Mouse (Mus musculus) kidney, embryonic 14.5 days (tissue): ENCODE measurements around the gene Mlip. TPM values are rescaled to one million over a fixed set of nuclear protein-coding genes. Genes with fewer than 3 reads are reported as not detected.

ENCODE experiments used
- ATAC-seq: fragments of 200-750 bp; cut with Nextera tagmentation; 2 replicates; pipeline ENCODE4 v1.8.0; 2017; ENCODE audit warnings: moderate number of reproducible peaks, mild to moderate bottlenecking, moderate TSS enrichment, moderate library complexity; ENCODE audit not compliant: low FRiP score, low TSS enrichment
- H3K27ac ChIP-seq: fragments of 300-500 bp; sonication (generic); 2 replicates; pipeline ENCODE4 v1.5.1; 2014; ENCODE audit warnings: low read depth, mild to moderate bottlenecking, low read length, moderate library complexity, mixed read lengths
- H3K27me3 ChIP-seq: fragments of 300-500 bp; sonication (generic); 2 replicates; pipeline ENCODE4 v1.6.1; 2014; ENCODE audit warnings: mild to moderate bottlenecking, low read length; ENCODE audit not compliant: control insufficient read depth, insufficient read depth
- H3K36me3 ChIP-seq: fragments of 300-500 bp; sonication (generic); 2 replicates; pipeline ENCODE4 v1.6.1; 2014; ENCODE audit warnings: low read length, mixed read lengths; ENCODE audit not compliant: control insufficient read depth, insufficient read depth
- H3K4me1 ChIP-seq: fragments of 300-500 bp; sonication (generic); 2 replicates; pipeline ENCODE4 v1.6.1; 2014; ENCODE audit warnings: low read length, mixed read lengths; ENCODE audit not compliant: control insufficient read depth, insufficient read depth
- H3K4me2 ChIP-seq: fragments of 300-500 bp; sonication (generic); replicated peaks from 2 replicates; pipeline ENCODE4 v1.6.1; 2014; ENCODE audit warnings: low read depth, mild to moderate bottlenecking, low read length
- H3K4me3 ChIP-seq: fragments of 300-500 bp; sonication (generic); 2 replicates; pipeline ENCODE4 v1.5.1; 2014; ENCODE audit warnings: mild to moderate bottlenecking, low read length
- H3K9ac ChIP-seq: fragments of 300-500 bp; sonication (generic); 2 replicates; pipeline ENCODE4 v1.6.1; 2014; ENCODE audit warnings: low read depth, mild to moderate bottlenecking, low read length, moderate library complexity
- H3K9me3 ChIP-seq: fragments of 300-500 bp; sonication (generic); 2 replicates; pipeline ENCODE4 v1.6.1; 2016; ENCODE audit warnings: low read length; ENCODE audit not compliant: control insufficient read depth
- WGBS: fragments of 180-500 bp; shearing (Covaris S2); extraction: QIAGEN DNeasy Blood & Tissue Kit; methylation state at CpG from one replicate; pipeline ENCODE4 v1.1.7; 2014; 5-methylcytosine and 5-hydroxymethylcytosine counted together
- polyA plus RNA-seq: library from polyadenylated mRNA; unstranded; fragments of >200 nt; fragmentation: Nextera tagmentation; extraction: Ambion mirVana; gene quantifications from 2 replicates; pipeline ENCODE4 v1.2.1, GENCODE M21; 2014

The Mlip gene
- polyA plus RNA-seq, 1 experiment from 2014 or later: not detected

- Histone ChIP-seq H3K4me1 (no peaks in the 10 kb centered on the region), H3K9me3 (no peaks in the 10 kb centered on the region), H3K4me3 (no peak overlapping the region), H3K9ac (no peak overlapping the region), H3K36me3 (no peaks in the 10 kb centered on the region), H3K27ac (no peak overlapping the region), H3K4me2 (no peak overlapping the region), H3K27me3 (no peaks in the 10 kb centered on the region)
- ATAC-seq: no peak
Measured at GRCm38 (mm10) chr9:77362906-77363305, 10.1 kb upstream of the Mlip start.

DNA sequence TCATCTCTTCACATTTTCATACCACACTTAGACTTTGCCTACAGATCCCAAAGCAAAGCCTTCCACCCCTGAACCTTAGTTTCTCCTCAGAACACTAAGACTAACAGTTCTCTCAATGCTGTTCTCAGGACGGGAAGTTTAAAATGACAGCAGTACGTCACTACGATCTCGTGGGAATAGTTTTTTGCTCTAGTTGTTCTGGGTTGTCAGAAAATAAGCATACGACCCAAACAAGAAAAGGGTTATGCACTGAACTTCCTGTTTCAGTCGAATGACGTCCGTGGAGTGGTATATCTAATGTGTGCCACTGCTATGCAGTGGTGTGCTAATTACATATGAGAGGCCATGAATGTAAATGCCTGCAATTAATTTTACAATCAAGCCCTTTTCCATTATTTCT, 7.9 kb upstream of the Mlip start:
- Histone ChIP-seq H3K4me2 (no peak overlapping the region), H3K4me3 (no peak overlapping the region), H3K9ac (no peak overlapping the region), H3K27me3 (no peaks in the 10 kb centered on the region), H3K36me3 (no peaks in the 10 kb centered on the region), H3K27ac (no peak overlapping the region), H3K9me3 (no peaks in the 10 kb centered on the region), H3K4me1 (no peaks in the 10 kb centered on the region)
- WGBS: 78% methylated on average over 8 of the region's 8 CpGs
- no peak for ATAC-seq

- H3K9me3 ChIP-seq: no peaks in the 10 kb centered on the region
- no peak for ATAC-seq
- no peak overlapping the region for H3K27ac ChIP-seq
- no peaks in the 10 kb centered on the region for H3K36me3 ChIP-seq
- WGBS: 89% methylated on average over 10 of the region's 10 CpGs
- H3K27me3 ChIP-seq: no peaks in the 10 kb centered on the region
- no peak overlapping the region for H3K4me3 ChIP-seq
- no peak overlapping the region for H3K4me2 ChIP-seq
- H3K4me1 ChIP-seq: no peaks in the 10 kb centered on the region
- H3K9ac ChIP-seq: no peak overlapping the region
Measured at GRCm38 (mm10) chr9:77359278-77359973, 6.7 kb upstream of the Mlip start.

GRCm38 (mm10) chr9:77353942-77354341, 1.2 kb upstream of the Mlip start:
- ATAC-seq: no peak
- no peaks in the 10 kb centered on the region for H3K27me3 ChIP-seq
- H3K9ac ChIP-seq: no peak overlapping the region
- no peak overlapping the region for H3K4me3 ChIP-seq
- H3K27ac ChIP-seq: no peak overlapping the region
- no peak overlapping the region for H3K4me2 ChIP-seq
- 84% methylated on average over 4 of the region's 4 CpGs for WGBS
- H3K9me3 ChIP-seq: no peaks in the 10 kb centered on the region
- H3K4me1 ChIP-seq: no peaks in the 10 kb centered on the region
- H3K36me3 ChIP-seq: no peaks in the 10 kb centered on the region

DNA sequence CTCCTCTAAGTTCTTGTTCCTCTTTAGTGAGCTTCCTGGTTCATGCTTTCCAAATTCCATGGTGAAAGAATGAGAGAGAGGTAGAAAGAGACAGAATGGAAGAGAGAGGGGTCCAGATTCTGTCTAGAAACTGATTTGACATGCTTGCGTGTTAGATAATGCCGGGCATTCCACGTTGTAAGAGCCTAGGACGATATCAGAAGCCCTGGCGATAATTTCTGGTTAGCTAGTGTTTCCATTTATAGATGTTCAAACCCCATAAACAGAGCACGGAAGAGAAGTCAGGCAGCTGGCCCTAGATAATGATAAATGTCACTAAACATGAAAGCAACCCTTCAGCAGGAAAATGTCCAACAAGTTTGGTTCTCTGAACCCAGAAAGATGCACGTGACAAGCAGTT, 5.1 kb downstream of the Mlip start:
- no peaks in the 10 kb centered on the region for H3K36me3 ChIP-seq
- no peak overlapping the region for H3K4me2 ChIP-seq
- H3K4me3 ChIP-seq: no peak overlapping the region
- H3K27me3 ChIP-seq: no peaks in the 10 kb centered on the region
- 75% methylated on average over 7 of the region's 7 CpGs for WGBS
- no peaks in the 10 kb centered on the region for H3K9me3 ChIP-seq
- H3K27ac ChIP-seq: no peak overlapping the region
- H3K4me1 ChIP-seq: no peaks in the 10 kb centered on the region
- no peak overlapping the region for H3K9ac ChIP-seq
- ATAC-seq: no peak

DNA sequence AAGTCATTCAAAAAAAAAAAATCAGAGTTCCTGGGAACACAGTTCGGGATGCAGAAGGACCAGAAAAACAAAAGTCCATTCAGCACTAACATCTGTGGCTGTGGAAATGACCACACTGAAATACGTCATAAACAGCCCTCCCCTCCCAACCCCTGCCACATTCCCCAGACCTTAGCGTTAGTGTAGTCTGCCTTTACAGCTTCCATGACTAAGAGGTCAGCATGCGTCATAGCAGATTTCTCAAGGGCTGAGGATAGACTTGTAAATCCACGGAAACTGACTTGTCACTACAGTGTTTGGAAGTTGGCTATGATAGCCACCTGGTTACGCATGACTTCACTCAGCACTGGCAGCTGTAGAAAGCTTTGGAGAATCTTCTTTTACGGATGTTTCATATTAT, 8.5 kb downstream of the Mlip start:
- 59% methylated on average over 7 of the region's 7 CpGs for WGBS
- no peak for ATAC-seq
- H3K9me3 ChIP-seq: no peaks in the 10 kb centered on the region
- no peaks in the 10 kb centered on the region for H3K27me3 ChIP-seq
- H3K4me3 ChIP-seq: no peak overlapping the region
- no peaks in the 10 kb centered on the region for H3K36me3 ChIP-seq
- no peak overlapping the region for H3K4me2 ChIP-seq
- no peak overlapping the region for H3K9ac ChIP-seq
- no peaks in the 10 kb centered on the region for H3K4me1 ChIP-seq
- no peak overlapping the region for H3K27ac ChIP-seq

- Histone ChIP-seq H3K36me3 (no peaks in the 10 kb centered on the region), H3K4me2 (no peak overlapping the region; the same call in 1 of the 2 replicates), H3K9ac (no peak overlapping the region), H3K4me3 (no peak overlapping the region), H3K27me3 (no peaks in the 10 kb centered on the region), H3K9me3 (no peaks in the 10 kb centered on the region), H3K27ac (no peak overlapping the region), H3K4me1 (no peaks in the 10 kb centered on the region)
- no peak for ATAC-seq
- 59% methylated on average over 18 of the region's 18 CpGs for WGBS
Measured at GRCm38 (mm10) chr9:77340159-77340862, 12.5 kb downstream of the Mlip start.

DNA sequence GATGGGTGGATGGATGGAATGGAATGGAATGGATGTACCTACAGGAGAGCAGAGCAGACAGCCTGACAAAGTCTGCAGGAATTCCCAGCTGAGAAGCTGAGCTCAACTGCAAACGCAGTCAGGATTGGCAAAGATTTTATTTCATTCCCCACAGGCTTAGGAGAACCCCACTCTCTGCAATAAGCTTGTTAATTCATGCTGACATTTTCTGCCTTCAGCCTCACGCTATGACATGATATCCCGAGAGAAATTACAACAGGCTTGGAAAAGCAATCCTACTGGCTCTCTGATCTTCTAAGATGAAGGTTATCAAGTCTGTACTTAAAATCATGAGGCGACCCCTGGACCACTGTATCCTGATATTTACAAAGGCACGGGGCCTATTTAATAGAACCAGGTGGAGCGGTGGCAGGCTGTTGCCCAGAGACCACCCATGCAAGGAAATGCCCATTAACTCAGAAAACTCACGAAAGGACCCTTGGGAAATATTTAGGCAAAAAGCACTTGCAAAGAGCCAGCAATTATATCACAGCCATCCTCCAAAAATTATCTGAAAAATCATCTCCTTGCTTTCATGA, 13.1 kb downstream of the Mlip start:
- no peaks in the 10 kb centered on the region for H3K36me3 ChIP-seq
- ATAC-seq: no peak
- no peak overlapping the region for H3K9ac ChIP-seq
- H3K27me3 ChIP-seq: no peaks in the 10 kb centered on the region
- H3K4me3 ChIP-seq: no peak overlapping the region
- H3K4me1 ChIP-seq: no peaks in the 10 kb centered on the region
- 65% methylated on average over 7 of the region's 7 CpGs for WGBS
- H3K4me2 ChIP-seq: no peak overlapping the region; the same call in 1 of the 2 replicates
- no peak overlapping the region for H3K27ac ChIP-seq
- H3K9me3 ChIP-seq: no peaks in the 10 kb centered on the region

DNA sequence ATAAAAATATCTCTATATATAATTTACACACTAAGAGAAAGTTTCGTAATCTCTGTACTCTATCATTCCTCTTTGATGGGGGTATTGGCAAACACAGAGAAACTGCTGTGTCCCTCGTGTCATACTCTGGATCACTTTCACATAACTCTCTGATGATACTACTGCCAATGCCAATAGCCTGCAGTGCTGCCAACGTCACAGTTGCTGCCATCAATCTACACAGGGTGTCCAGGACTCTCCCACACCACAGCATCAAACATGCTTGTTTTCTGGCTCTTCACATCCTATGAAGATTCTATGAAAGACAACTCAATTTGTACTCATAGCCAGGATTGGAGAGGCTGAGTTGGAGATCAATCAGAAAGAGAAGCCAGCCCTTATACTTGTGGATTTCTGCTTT, 17.4 kb downstream of the Mlip start:
- H3K4me2 ChIP-seq: no peak overlapping the region
- no peaks in the 10 kb centered on the region for H3K27me3 ChIP-seq
- H3K9ac ChIP-seq: no peak overlapping the region
- H3K27ac ChIP-seq: no peak overlapping the region
- WGBS: 82% methylated on average over 3 of the region's 3 CpGs
- ATAC-seq: no peak
- no peaks in the 10 kb centered on the region; the same call in 1 of the 2 replicates for H3K9me3 ChIP-seq
- no peak overlapping the region for H3K4me3 ChIP-seq
- H3K4me1 ChIP-seq: no peaks in the 10 kb centered on the region
- no peaks in the 10 kb centered on the region for H3K36me3 ChIP-seq
